Mouse (Mus musculus) liver, adult 10 weeks (tissue): ENCODE results near the gene Tmem243. TPM values are rescaled to one million over a fixed set of nuclear protein-coding genes. Genes with fewer than 3 reads are reported as not detected.

Experiments used
- polyA plus RNA-seq: library from polyadenylated mRNA; stranded (reverse); fragments of 350-450 nt; fragmentation: Illumina TruSeq; extraction: RNeasy Lipid Tissue Mini Kit (QIAGEN cat#74804); gene quantifications from one replicate; pipeline ENCODE4 v1.2.3, GENCODE M21; 2014; ENCODE audit warnings: low read depth, low replicate concordance

Gene Tmem243
- polyA plus RNA-seq = 242 TPM

GRCm38 (mm10) chr5:9100207-9100848 lies at the start of gene Tmem243:
TSS of gene Tmem243 (plus strand) at chr5:9100668.

GRCm38 (mm10) chr5:9161456-9162041 lies 61.1 kb downstream of the Tmem243 start, which contains the start of gene Dmtf1:
TSS of gene Dmtf1 (minus strand) at chr5:9161776.

Other genes with a start within 250 kb of the Tmem243 start
- gene Abcb4, start 207.0 kb upstream of the Tmem243 start, polyA plus RNA-seq = 144 TPM
- gene Crot, start 103.3 kb upstream of the Tmem243 start, polyA plus RNA-seq = 1,710 TPM
- gene Dmtf1, start 61.1 kb downstream of the Tmem243 start, polyA plus RNA-seq = 30.8 TPM
- 0.34 TPM for gene 9330182L06Rik, start 165.4 kb downstream of the Tmem243 start, polyA plus RNA-seq